Mouse (Mus musculus) layer of hippocampus, adult 8-10 months (tissue): Measurements from ENCODE around the gene Epha2. TPM values are rescaled to one million over a fixed set of nuclear protein-coding genes. Genes with fewer than 3 reads are reported as not detected.

Experiments
- DNase-seq, 2 experiments: peaks; one replicate each; pipeline ENCODE4 v3.0.0; 2022; ENCODE audit warnings: low spot score in 2 of 2
- total RNA-seq, 4 experiments: library from RNA; stranded (reverse); gene quantifications; 2 replicates each; pipeline ENCODE4 v1.2.4; 2022

The Epha2 gene
- total RNA-seq, 4 experiments from 2014 or later = 1.3 to 2.7 (median 2.2) TPM

DNA sequence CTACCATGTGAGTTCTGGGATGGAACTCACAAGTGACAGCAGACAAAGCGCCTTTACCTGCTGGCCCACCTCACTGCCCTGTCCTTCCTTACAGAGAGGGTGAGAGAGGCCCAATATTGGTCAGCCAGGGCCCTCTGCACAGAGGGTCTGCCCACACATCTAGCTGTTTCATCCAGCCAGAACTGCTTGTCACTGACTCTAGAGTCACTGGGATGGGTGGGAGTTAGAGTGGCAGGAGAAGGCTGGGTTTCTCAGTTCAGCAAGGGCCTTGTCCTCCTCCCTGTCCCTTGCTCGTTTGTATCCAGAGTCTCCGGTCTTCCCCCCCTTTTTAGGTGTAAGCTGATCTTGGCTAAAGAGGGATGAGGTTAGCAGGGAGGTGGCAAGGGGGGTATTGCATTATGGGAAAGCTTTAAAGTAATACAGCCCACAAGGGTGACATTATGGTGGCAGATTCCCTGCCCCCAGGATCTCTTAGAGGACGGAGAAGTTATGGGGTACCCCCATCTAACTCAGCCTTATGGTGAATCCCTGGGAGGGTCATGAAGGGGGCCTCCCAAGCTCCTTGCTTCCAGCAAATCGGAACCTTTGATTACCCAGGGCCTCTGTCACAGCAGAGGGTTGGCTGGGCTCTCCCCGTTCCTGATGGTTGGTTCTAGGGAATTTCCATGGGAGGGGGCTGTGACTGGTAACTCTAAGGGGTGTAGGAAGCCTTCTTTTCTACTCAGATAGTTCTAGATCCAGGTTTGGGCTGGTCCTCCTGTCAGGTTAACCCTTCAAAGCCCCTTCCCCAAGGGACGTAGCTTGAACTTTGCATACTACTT is 2.6 kb downstream of the Epha2 start:
- DNase-seq = no peak

GRCm38 (mm10) chr4:141304223-141304611 is 3.2 kb downstream of the Epha2 start:
- no peak for DNase-seq

DNA sequence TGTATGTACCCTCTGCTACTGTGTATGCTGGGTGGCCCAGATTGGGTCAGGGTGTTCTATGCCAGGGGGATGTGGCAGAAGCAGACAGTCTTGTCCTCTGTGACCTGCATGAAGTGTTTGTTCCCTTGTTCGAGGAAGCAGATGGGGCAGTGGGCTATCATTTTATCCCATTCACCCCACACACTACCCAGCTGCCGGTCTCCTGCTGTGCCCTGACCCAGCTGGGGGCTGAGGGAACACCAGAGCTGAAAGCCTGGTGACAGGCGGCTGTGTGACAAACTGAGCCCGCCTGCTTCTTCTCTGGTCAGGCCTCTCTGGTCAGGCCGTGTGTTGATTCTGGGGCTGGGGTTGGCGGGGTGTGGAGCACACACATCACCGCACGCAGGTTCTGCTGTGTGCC is 5.0 kb downstream of the Epha2 start:
- no peak for DNase-seq

- DNase-seq = no peak
Observed at GRCm38 (mm10) chr4:141308381-141308780, 7.3 kb downstream of the Epha2 start.

DNA sequence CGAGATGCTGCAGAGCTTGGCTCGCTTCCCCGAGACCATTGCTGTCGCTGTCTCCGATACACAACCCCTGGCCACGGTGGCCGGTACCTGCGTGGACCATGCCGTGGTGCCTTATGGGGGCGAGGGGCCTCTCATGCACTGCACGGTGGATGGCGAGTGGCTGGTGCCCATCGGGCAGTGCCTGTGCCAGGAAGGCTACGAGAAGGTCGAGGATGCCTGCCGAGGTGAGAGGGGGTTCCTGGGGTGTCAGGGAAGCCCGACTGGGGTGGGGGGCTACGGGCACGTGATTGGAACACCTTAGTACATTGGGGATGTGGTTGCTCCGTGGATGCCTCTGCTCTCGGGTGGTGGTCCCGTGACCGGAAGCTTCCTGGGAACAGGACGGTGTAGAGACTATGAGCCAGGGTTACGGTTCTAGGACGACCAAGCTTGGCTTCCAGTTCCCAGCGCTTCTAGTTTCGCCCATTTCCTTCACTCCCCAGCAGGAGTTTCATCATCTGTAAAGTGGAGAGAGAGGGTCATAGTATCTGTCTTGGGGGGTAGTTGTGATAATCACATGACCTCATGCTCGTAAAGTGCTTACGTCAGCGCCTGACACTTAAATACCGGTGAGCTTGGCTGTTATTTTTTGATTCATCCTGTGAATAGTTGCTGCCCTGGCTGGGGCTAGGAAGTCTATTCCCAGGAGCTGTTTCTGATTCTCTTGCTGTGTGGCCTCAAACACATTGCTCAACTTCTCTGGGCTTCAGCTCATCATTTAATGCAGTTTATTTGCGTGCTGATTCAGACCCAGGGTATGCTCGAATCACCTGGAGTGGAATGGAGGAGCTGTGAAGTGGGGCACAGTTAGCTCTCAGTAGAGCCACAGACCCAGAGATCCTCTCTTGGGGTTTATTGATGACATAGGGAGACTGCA is 8.1 kb downstream of the Epha2 start:
- DNase-seq = no peak

DNA sequence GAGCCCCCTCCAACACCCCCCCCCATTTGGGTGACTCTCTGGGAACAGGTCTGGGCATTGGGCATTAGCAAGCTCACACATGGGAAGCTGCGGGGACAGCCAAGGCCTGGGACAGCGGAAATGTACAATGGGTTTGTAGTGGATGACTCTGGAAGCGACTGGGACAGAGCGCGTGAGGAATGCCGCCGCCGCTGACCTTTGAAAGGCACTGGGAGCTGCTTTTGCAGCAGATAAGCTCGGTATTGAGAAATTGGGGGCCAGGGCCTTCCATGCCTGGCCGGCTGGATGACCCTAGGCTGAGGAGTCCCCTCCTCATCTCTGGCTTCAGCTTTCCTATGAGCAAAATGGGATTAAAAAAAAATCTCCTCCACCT is 8.7 kb downstream of the Epha2 start:
- DNase-seq = no peak

- no peak for DNase-seq
Observed at GRCm38 (mm10) chr4:141310191-141310606, 9.2 kb downstream of the Epha2 start.

DNA sequence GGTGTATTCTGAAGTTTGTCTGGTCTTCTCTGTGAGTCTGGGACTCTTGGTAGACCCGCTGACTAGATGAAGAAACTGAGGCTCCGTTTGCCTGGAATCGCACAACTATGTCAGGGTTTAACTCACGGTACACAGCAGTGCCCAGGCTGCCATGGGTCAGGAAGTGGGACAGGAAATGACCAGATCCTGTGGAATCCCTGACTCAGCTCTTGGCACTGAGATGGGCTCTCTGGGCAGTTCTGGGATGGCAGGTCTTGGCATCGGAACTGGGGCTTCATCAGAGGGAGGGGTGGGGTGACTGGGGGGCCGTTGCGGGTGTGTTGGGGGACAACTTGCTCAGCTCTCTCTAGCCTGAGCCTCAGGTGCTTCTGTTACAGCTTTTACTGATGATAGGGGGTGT is 10.0 kb downstream of the Epha2 start:
- no peak for DNase-seq

- DNase-seq = no peak
Observed at GRCm38 (mm10) chr4:141311506-141311905, 10.5 kb downstream of the Epha2 start.

GRCm38 (mm10) chr4:141311908-141312307 is 10.9 kb downstream of the Epha2 start:
- DNase-seq = no peak

DNA sequence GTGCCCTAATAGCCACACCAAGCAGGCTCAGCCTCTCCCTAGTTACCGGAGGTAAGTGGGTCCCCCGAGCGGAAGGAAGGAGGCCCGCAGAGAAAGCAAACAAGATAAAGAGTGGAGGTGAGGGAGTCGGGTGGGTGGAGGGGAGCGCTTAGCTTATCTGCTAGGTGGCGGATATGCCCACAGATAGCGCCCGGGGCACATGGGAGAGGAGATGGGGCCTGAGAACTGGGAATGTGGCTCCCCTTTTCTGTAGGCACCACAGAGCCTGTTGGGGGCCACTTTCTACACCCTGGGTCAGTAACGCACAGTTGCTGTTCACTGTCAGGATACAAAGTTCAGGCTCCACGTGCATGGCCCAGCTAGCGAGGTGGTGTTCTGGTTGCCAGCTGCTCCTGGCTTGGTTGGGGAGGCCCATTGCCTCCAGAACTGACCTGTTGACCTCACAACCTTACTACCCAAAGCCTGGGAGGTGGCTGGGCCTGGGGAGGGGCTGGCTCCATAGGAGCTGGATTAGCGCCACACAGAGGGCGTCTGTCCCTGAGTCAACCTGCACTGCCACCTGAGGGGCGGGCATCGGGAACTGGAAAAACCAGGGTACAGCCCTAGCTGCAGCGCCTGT is 11.6 kb downstream of the Epha2 start:
- no peak for DNase-seq

DNA sequence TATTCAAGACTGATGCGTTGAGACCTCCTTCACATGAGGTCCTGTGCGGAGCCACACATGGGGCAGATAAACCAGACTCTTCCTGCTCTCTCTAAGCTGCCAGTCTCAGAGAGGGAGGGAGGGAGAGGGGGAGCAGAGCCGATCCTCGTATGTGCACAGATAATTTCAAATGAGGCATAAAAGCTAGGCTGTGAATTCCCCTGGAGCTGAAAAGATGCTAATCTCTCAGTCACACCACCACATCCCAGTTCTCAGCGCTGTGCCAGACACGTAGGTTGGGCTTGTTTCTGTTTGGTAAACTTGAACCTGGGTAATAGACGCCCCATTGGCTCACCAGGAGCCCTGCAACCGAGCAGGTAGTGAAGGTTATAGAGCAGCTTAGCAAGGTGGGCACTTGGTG is 12.4 kb downstream of the Epha2 start:
- no peak for DNase-seq

DNA sequence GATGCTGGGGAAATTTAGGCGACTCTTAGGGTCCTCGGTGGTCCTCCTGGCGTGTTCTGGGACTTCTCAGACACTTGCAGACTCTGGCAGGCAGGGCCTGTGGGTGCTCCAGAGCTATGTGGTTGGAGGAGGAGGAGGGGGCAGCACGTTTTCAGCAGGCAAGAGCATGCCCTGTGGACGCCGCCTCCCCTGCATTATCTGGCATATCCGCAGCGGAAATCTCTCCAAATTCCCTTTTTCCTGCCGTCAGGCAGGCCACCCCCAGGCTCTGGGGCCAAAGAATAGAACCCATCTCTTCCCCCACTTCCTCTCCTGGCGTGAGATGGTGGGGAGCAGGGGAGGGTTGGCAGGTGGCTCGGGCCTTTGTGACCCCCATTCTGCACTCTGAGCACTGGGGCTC is 12.9 kb downstream of the Epha2 start:
- no peak for DNase-seq

GRCm38 (mm10) chr4:141314745-141315144 is 13.7 kb downstream of the Epha2 start:
- no peak for DNase-seq

- DNase-seq = no peak
Observed at GRCm38 (mm10) chr4:141316023-141316422, 15.0 kb downstream of the Epha2 start.

DNA sequence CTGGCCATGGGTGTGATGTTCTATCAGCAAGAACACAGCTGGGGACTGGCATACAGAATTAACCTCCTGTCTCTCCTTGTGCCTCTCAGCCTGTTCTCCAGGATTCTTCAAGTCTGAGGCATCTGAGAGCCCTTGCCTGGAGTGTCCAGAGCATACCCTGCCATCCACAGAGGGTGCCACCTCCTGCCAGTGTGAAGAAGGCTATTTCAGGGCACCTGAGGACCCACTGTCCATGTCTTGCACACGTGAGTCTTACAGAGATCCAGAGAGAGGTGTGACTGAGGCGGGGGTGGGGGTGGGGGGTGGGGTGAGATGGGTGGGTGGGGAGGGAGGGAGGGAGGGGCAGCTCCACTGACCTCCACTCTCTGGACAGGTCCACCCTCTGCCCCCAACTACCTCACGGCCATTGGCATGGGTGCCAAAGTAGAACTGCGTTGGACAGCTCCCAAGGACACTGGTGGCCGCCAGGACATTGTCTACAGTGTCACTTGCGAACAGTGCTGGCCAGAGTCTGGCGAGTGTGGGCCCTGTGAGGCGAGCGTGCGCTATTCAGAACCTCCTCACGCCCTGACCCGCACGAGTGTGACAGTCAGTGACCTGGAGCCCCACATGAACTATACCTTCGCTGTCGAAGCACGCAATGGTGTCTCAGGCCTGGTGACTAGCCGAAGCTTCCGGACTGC is 15.6 kb downstream of the Epha2 start:
- DNase-seq = no peak

DNA sequence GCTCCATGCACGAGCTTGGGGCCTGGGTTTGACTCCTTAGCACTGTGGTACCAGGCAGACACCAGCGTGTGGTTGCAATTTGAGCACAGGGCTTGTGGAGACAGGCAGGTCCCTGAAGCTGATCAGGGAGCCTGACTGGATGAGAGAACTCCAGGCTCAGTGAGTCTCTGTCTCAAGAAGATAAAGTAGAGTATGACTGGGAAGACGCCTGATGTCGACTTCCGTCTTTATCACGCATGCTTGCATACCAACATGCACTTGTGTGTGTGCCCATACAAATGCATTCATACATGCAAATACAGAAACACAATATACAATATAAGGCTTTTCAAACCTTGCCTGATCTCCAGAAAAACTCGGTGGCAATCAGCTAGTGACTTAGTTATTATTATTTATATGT is 16.9 kb downstream of the Epha2 start:
- no peak for DNase-seq

GRCm38 (mm10) chr4:141322526-141322925 is 21.5 kb downstream of the Epha2 start:
- DNase-seq = no peak

GRCm38 (mm10) chr4:141324771-141325191 is 23.7 kb downstream of the Epha2 start:
- no peak for DNase-seq

- no peak for DNase-seq
Observed at GRCm38 (mm10) chr4:141325636-141326035, 24.6 kb downstream of the Epha2 start.

DNA sequence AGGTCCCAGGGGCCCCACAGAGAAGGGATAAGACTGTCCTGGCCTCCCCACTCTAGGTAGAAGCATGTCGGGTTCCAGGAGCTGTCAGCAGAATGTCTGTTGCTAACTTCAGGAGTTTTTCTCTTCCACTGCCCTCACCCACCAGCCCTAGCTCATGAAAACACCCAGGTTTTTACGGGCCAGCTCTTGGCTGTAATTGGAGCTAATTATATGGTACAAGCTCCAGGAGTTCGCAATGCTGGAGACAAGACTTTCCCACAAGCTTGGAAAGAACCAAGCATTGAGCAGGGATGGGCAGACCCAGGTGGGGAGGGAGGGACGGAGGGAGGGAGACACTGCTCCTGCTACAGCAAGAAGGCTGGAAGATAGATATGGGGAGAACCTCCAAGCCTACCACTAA is 26.0 kb downstream of the Epha2 start:
- no peak for DNase-seq
